Mouse (Mus musculus) stomach, postnatal 0 days (tissue): ENCODE measurements around the gene Emp3.

Experiments used
- CTCF ChIP-seq: IDR thresholded peaks from 2 replicates; pipeline ENCODE4 v1.5.1; 2016; ENCODE audit warnings: antibody characterized with exemption, low read depth, mild to moderate bottlenecking, moderate library complexity
- EP300 ChIP-seq: optimal IDR thresholded peaks from 2 replicates; pipeline ENCODE3; 2016; ENCODE audit warnings: antibody characterized with exemption

- TF ChIP-seq CTCF (peak; percentile 54), EP300 (no peak)
Observed at GRCm38 (mm10) chr7:45929688-45930087, 8.5 kb upstream of the Emp3 start.
